Mouse (Mus musculus) liver, embryonic 14.5 days (tissue): ENCODE measurements around the gene Rpl34.

Experiments used
- CTCF ChIP-seq: IDR thresholded peaks from 2 replicates; pipeline ENCODE4 v1.5.1; 2016; ENCODE audit warnings: antibody characterized with exemption, low read depth, control low read depth
- EP300 ChIP-seq: IDR thresholded peaks from 2 replicates; pipeline ENCODE4 v1.6.1; 2016; ENCODE audit warnings: antibody characterized with exemption, low read depth

GRCm38 (mm10) chr3:130708967-130709924 is 21.0 kb downstream of the Rpl34 start, which contains the start of gene Ostc:
- TF ChIP-seq CTCF (no peak), EP300 (peak; percentile 98)
